Mouse (Mus musculus) G1E (cell line): ENCODE data around the gene Tagln3.

Source experiments
- CTCF ChIP-seq: IDR thresholded peaks from 2 replicates; pipeline ENCODE4 v1.5.1; 2012; ENCODE audit warnings: low read depth, low read length, inconsistent platforms, mixed read lengths
- GATA1 ChIP-seq: IDR thresholded peaks from 2 replicates; pipeline ENCODE4 v1.6.1; 2012; ENCODE audit warnings: borderline replicate concordance, low read length, inconsistent platforms, mixed read lengths
- GATA2 ChIP-seq: IDR thresholded peaks from 2 replicates; pipeline ENCODE4 v1.6.1; 2012; ENCODE audit warnings: low read depth, low read length, inconsistent platforms, borderline replicate concordance
- POLR2AphosphoS5 ChIP-seq: IDR thresholded peaks from 2 replicates; pipeline ENCODE4 v1.6.1; 2012; ENCODE audit warnings: low read depth, low read length, inconsistent platforms; ENCODE audit not compliant: insufficient replicate concordance
- TAL1 ChIP-seq: conservative IDR thresholded peaks from 2 replicates; pipeline ENCODE4 v1.6.1; 2012; ENCODE audit warnings: low read depth, low read length, inconsistent platforms, mixed read lengths

DNA sequence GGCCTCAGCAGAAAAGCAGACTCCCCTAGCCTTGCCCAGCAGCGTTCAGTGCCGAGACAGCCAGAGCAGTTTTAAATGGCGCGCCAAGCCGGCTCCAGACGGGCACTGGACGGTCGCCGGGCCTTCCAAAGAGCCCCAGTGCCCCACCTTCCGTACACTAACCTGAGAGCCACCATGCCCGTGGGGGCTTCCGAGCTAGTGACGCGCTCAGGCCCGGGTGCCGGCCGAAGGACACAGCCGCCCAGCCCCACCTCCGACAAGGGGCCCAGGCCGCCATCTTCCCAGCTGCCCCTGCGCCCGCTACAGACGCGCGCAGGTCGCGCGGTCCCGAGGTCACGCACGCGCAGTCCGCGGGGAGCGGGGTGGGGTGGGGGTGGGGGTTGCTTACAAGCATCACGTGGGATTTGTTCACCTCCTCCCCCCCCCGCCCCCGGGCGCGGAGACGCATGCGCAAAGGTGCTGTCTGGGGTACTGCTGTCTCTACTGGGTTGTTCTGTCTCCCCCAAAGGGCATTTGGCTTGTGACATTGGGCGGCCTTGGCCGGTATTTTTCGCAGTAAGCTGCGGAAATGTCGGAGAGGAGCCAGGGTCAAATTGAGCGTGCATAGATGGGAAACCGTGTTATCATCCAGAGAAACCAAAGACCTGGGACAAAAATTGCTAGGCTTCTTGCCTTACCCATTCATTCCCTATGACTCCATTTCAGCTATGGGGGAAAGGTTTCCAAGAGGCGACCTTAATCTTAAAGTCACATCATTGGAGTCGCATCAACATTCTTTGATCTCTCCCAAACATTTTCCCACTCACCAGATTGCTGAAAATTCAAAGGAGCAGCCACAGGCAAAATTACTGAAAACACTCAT lies 18.4 kb upstream of the Tagln3 start, which contains the start of gene Abhd10:
- TF ChIP-seq CTCF, result no peak
- no peak for TF ChIP-seq GATA1
- TF ChIP-seq TAL1, result no peak
- TF ChIP-seq POLR2AphosphoS5, result no peak
- TF ChIP-seq GATA2, result no peak
